Mouse (Mus musculus) embryonic fibroblast, embryonic 13.5 days (primary cell): ENCODE data around the gene Muc20. TPM values are rescaled to one million over a fixed set of nuclear protein-coding genes. Genes with fewer than 3 reads are reported as not detected.

Source experiments
- H3K27ac ChIP-seq: 2 replicates; pipeline ENCODE4 v1.5.1; 2012; ENCODE audit warnings: low read length, control low read depth, inconsistent platforms; ENCODE audit not compliant: insufficient read depth
- H3K4me1 ChIP-seq: 2 replicates; pipeline ENCODE4 v1.6.1; 2011; ENCODE audit warnings: low read length; ENCODE audit not compliant: control insufficient read depth, insufficient read depth
- H3K4me3 ChIP-seq: 2 replicates; pipeline ENCODE4 v1.5.1; 2011; ENCODE audit warnings: mild to moderate bottlenecking, control low read depth, low read length; ENCODE audit not compliant: insufficient read depth
- CTCF ChIP-seq: IDR thresholded peaks from 2 replicates; pipeline ENCODE4 v1.5.1; 2011; ENCODE audit warnings: mild to moderate bottlenecking, control low read depth, low read length, moderate library complexity, borderline replicate concordance; ENCODE audit not compliant: insufficient read depth
- POLR2A ChIP-seq: IDR thresholded peaks from 2 replicates; pipeline ENCODE4 v1.6.1; 2011; ENCODE audit warnings: low read depth, mild to moderate bottlenecking, control low read depth, low read length, moderate library complexity
- polyA plus RNA-seq: library from polyadenylated mRNA; stranded (reverse); fragments of >200 nt; gene quantifications from 2 replicates; pipeline ENCODE4 v1.2.4, GENCODE M21; 2011; ENCODE audit warnings: low read depth; ENCODE audit not compliant: missing spikeins, insufficient read length

Muc20 gene
- polyA plus RNA-seq, 1 experiment: not detected

- Histone ChIP-seq H3K4me1 (no peaks in the 10 kb centered on the region), H3K4me3 (no peak overlapping the region), H3K27ac (no peak overlapping the region)
- no peak for TF ChIP-seq POLR2A
- no peak for TF ChIP-seq CTCF
Measured at GRCm38 (mm10) chr16:32728240-32728639, 69.0 kb downstream of the Muc20 start.

Other genes starting within 250 kb of the Muc20 start
- 38.0 and 44.5 TPM in 2 replicates for gene Tfrc, start 188.5 kb downstream of the Muc20 start, polyA plus RNA-seq
- 92.4 and 144 TPM in 2 replicates for gene Tnk2, start 153.6 kb downstream of the Muc20 start, polyA plus RNA-seq
- not detected in 2 replicates for gene Muc4, start 61.5 kb downstream of the Muc20 start, polyA plus RNA-seq
- not detected in 2 replicates for gene Smbd1, start 13.0 kb upstream of the Muc20 start, polyA plus RNA-seq
- gene Fyttd1, start 80.1 kb upstream of the Muc20 start, polyA plus RNA-seq: 108 and 115 TPM in 2 replicates
- gene Rubcn, start 80.3 kb upstream of the Muc20 start, polyA plus RNA-seq: 26.2 and 27.1 TPM in 2 replicates
- gene Lrch3, start 116.7 kb upstream of the Muc20 start, polyA plus RNA-seq: 39.9 and 52.7 TPM in 2 replicates